Mouse (Mus musculus): ENCODE results near the gene Prpf40b. TPM values are rescaled to one million over a fixed set of nuclear protein-coding genes. Genes with fewer than 3 reads are reported as not detected.

Prpf40b gene
- total and polyA plus RNA-seq, 3 experiments, result 24.7 to 46.4 TPM; not detected in 1

DNA sequence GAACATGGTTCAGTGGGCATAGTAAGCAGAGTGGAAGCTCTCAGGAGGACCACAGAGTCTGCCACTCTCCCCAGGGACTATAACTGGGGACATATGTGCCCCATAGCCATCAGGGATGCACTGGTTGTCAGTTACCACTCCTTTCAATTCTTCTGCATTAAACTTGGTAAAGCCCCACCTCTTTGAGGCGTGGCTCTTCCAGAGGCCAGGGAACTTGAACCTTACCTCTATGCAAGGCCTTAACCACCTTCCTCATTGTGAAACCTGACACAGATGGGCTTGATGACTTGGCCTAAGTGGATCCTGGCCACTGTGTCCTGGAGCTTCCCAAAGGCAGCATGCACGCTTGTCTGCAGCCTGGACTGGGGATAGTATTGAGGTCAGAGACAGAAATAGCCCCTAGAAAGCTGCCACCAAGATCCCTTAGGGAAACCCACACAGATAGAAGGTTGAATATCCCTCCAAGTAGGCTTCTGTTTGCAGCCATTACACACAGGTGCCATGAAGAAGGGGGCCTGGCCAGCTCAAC, 40.3 kb upstream of the Prpf40b start:
- TF ChIP-seq SIN3A (IDR thresholded peaks at IDR 0.05; ENCODE audit: low read length) (no peak), ZMIZ1 (IDR thresholded peaks at IDR 0.05; ENCODE audit: low read depth, low read length) (no peak), USF1 (IDR thresholded peaks at IDR 0.05; ENCODE audit: low read depth, low read length) (no peak), RCOR1 (IDR thresholded peaks at IDR 0.05; ENCODE audit: low read depth, low read length) (no peak), NRF1 (IDR thresholded peaks at IDR 0.05; ENCODE audit: insufficient read depth, low read depth, low read length, poor library complexity, severe bottlenecking) (no peak), MYC (IDR thresholded peaks at IDR 0.05; ENCODE audit: low read depth, low read length) (no peak)
- Histone ChIP-seq H3K36me3 (ENCODE audit: control insufficient read depth in 1 of 2, insufficient read depth in 2 of 2, low read length in 2 of 2) (peaks cover 0 to 5% of the 10 kb centered on the region in 2 experiments; a peak in 2 of 4 replicates), H3K4me1 (ENCODE audit: control insufficient read depth in 1 of 2, insufficient read depth in 2 of 2, low read length in 2 of 2) (peaks cover 0 to 15% of the 10 kb centered on the region in 2 experiments; a peak in 2 of 4 replicates), H3K4me3 (ENCODE audit: control insufficient read depth in 1 of 2, insufficient read depth in 1 of 2, low read depth in 2 of 2, low read length in 2 of 2) (no peak overlapping the region), H3K79me2 (ENCODE audit: control insufficient read depth, insufficient read depth, low read length, poor library complexity) (peaks cover 4% of the 10 kb centered on the region; the same call in 1 of the 2 replicates), H3K9me3 (replicated peaks; ENCODE audit: insufficient read depth, low read length) (no peaks in the 10 kb centered on the region), H3K27ac (ENCODE audit: control insufficient read depth, low read depth, low read length) (no peak overlapping the region), H3K9ac (ENCODE audit: control insufficient read depth, low read depth, low read length, poor library complexity, severe bottlenecking) (no peak overlapping the region), H3K27me3 (ENCODE audit: control insufficient read depth in 1 of 2, insufficient read depth in 2 of 2, low read length in 2 of 2) (no peaks in the 10 kb centered on the region)
- DNase-seq (ENCODE audit: low read depth, low spot score), result peak; percentile 36

DNA sequence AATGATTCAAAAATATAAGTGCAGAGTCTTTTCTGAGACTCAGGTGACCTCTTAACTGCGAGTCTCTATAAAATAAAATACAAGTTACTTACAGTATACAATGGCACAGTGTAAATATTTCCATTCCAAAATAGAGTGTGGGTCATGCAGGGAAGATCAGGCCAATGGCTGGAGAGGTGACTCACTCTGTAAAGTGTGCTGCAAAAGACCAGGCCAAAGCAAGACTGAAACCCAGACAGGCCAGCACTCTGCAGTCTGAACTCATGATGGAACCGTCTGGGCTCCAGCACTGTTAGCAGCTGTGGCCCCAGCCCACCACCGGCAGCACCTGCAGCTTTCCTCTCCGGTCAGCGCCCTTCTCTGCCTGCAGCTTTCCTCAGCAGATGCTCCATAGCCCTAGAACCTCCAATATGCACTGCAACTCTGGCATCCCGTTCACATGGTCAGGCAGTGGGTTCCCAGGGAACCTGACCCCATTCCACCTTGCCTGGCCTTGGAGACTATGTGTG, 39.6 kb upstream of the Prpf40b start:
- Histone ChIP-seq H3K9me3 (replicated peaks; ENCODE audit: insufficient read depth, low read length) (no peaks in the 10 kb centered on the region), H3K79me2 (ENCODE audit: control insufficient read depth, insufficient read depth, low read length, poor library complexity) (peaks cover 4% of the 10 kb centered on the region; the same call in 1 of the 2 replicates), H3K9ac (ENCODE audit: control insufficient read depth, low read depth, low read length, poor library complexity, severe bottlenecking) (no peak overlapping the region), H3K36me3 (ENCODE audit: control insufficient read depth in 1 of 2, insufficient read depth in 2 of 2, low read length in 2 of 2) (peaks cover 0 to 8% of the 10 kb centered on the region in 2 experiments; a peak in 2 of 4 replicates), H3K27me3 (ENCODE audit: control insufficient read depth in 1 of 2, insufficient read depth in 2 of 2, low read length in 2 of 2) (no peaks in the 10 kb centered on the region), H3K4me3 (ENCODE audit: control insufficient read depth in 1 of 2, insufficient read depth in 1 of 2, low read depth in 2 of 2, low read length in 2 of 2) (no peak overlapping the region), H3K4me1 (ENCODE audit: control insufficient read depth in 1 of 2, insufficient read depth in 2 of 2, low read length in 2 of 2) (peaks cover 3 to 18% of the 10 kb centered on the region in 2 experiments; a peak in 3 of 4 replicates), H3K27ac (ENCODE audit: control insufficient read depth, low read depth, low read length) (no peak overlapping the region)
- TF ChIP-seq ELF1 (IDR thresholded peaks at IDR 0.05; ENCODE audit: low read depth, low read length) (no peak), POLR2A (IDR thresholded peaks at IDR 0.05; ENCODE audit: control insufficient read depth in 1 of 2, insufficient read depth in 1 of 2, low read depth in 1 of 2, low read length in 2 of 2, poor library complexity in 1 of 2) (no peak), MAFK (IDR thresholded peaks at IDR 0.05; ENCODE audit: borderline replicate concordance, low read depth, low read length) (no peak)
- no peak for DNase-seq (ENCODE audit: low read depth, low spot score)

DNA sequence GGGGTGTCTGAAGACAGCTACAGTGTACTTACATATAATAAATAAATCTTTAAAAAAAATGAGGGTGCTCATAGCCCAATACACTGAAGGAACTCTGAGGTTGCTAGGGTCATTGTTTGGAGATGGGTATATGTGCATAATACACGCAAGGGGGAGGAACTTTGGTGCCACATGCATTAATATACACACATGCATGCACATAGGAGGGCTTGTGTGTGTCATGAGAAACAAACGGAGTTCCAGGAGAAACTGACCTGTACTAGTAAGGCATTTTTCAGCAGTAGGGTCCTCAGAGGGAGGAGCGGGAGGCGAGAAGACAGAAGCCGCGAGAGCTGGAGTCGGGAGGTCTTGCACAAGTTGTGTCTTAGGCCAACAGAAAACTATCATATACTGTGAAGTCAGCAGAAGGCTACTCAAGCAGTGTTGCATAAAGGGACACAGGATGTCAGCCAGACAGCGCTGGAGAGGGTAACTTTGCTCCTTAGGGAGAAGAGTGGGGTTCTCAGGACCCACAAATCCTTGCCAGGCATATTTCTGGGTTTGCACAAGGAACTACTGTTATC, 35.6 kb upstream of the Prpf40b start:
- H3K9me3 ChIP-seq (replicated peaks; ENCODE audit: insufficient read depth, low read length), result no peaks in the 10 kb centered on the region
- DNase-seq (ENCODE audit: low read depth, low spot score), result no peak
- H3K27me3 ChIP-seq (ENCODE audit: control insufficient read depth in 1 of 2, insufficient read depth in 2 of 2, low read length in 2 of 2), result no peaks in the 10 kb centered on the region
- no peak for TF ChIP-seq CHD2 (IDR thresholded peaks at IDR 0.05; ENCODE audit: low read length)
- no peak for TF ChIP-seq MAZ (IDR thresholded peaks at IDR 0.05; ENCODE audit: low read depth, low read length)
- 0 out of 2 replicates have a peak, but pooled peaks have one; percentile 12 for TF ChIP-seq NELFE (IDR thresholded peaks at IDR 0.05; ENCODE audit: low read depth, low read length)
- TF ChIP-seq RCOR1 (IDR thresholded peaks at IDR 0.05; ENCODE audit: low read depth, low read length), result no peak
- 0 out of 2 replicates have a peak, but pooled peaks have one; percentile 10 for TF ChIP-seq GATA1 (IDR thresholded peaks at IDR 0.05; ENCODE audit: low read depth, low read length)
- peak overlapping the region in 1 of 2 experiments; percentile 40; a peak in 1 of 4 replicates for H3K4me3 ChIP-seq (ENCODE audit: control insufficient read depth in 1 of 2, insufficient read depth in 1 of 2, low read depth in 2 of 2, low read length in 2 of 2)
- H3K9ac ChIP-seq (ENCODE audit: control insufficient read depth, low read depth, low read length, poor library complexity, severe bottlenecking), result no peak overlapping the region
- peaks cover 0 to 7% of the 10 kb centered on the region in 2 experiments; a peak in 1 of 4 replicates for H3K36me3 ChIP-seq (ENCODE audit: control insufficient read depth in 1 of 2, insufficient read depth in 2 of 2, low read length in 2 of 2)
- no peaks in the 10 kb centered on the region for H3K79me2 ChIP-seq (ENCODE audit: control insufficient read depth, insufficient read depth, low read length, poor library complexity)
- H3K4me1 ChIP-seq (ENCODE audit: control insufficient read depth in 1 of 2, insufficient read depth in 2 of 2, low read length in 2 of 2), result peaks cover 3 to 12% of the 10 kb centered on the region in 2 experiments
- no peak overlapping the region for H3K27ac ChIP-seq (ENCODE audit: control insufficient read depth, low read depth, low read length)
